Mouse (Mus musculus) liver, embryonic 11.5 days (tissue): ENCODE data around the gene Sema3f. TPM values are rescaled to one million over a fixed set of nuclear protein-coding genes. Genes with fewer than 3 reads are reported as not detected.
"Not testable (repeated sequence)": the region's sequence is repeated elsewhere in the genome, so short reads cannot be mapped to it uniquely, and the experiment has no call there.

Experiments used
- ATAC-seq: fragments of 200-750 bp; cut with Nextera tagmentation; replicated peaks from 2 replicates; pipeline ENCODE4 v1.8.0; 2017; ENCODE audit warnings: moderate number of reproducible peaks, mild to moderate bottlenecking, moderate TSS enrichment, moderate library complexity; ENCODE audit not compliant: low FRiP score
- DNase-seq: peaks from one replicate; pipeline ENCODE4 v3.0.0-alpha.2; 2017; ENCODE audit warnings: low spot score
- H3K27ac ChIP-seq: fragments of 300-500 bp; sonication (generic); 2 replicates; pipeline ENCODE4 v1.5.1; 2014; ENCODE audit warnings: mild to moderate bottlenecking, low read depth, low read length, control low read depth
- H3K27me3 ChIP-seq: fragments of 300-500 bp; sonication (generic); replicated peaks from 2 replicates; pipeline ENCODE4 v1.6.1; 2014; ENCODE audit warnings: low read length, mixed read lengths; ENCODE audit not compliant: control insufficient read depth, insufficient read depth
- H3K36me3 ChIP-seq: fragments of 300-500 bp; sonication (generic); 2 replicates; pipeline ENCODE4 v1.6.1; 2014; ENCODE audit warnings: mild to moderate bottlenecking, low read length, moderate library complexity, mixed read lengths; ENCODE audit not compliant: control insufficient read depth, insufficient read depth
- H3K4me1 ChIP-seq: fragments of 300-500 bp; sonication (generic); replicated peaks from 2 replicates; pipeline ENCODE4 v1.6.1; 2014; ENCODE audit warnings: low read length, mixed read lengths; ENCODE audit not compliant: control insufficient read depth, insufficient read depth
- H3K4me2 ChIP-seq: fragments of 300-500 bp; sonication (generic); 2 replicates; pipeline ENCODE4 v1.6.1; 2014; ENCODE audit warnings: mild to moderate bottlenecking, control low read depth, moderate library complexity
- H3K4me3 ChIP-seq: fragments of 300-500 bp; sonication (generic); 2 replicates; pipeline ENCODE4 v1.5.1; 2014; ENCODE audit warnings: low read depth, low read length, control low read depth
- H3K9ac ChIP-seq: fragments of 300-500 bp; sonication (generic); 2 replicates; pipeline ENCODE4 v1.6.1; 2014; ENCODE audit warnings: low read depth, low read length, control low read depth
- H3K9me3 ChIP-seq: fragments of 300-500 bp; sonication (generic); 2 replicates; pipeline ENCODE4 v1.6.1; 2016; ENCODE audit warnings: low read length, inconsistent platforms, mixed read lengths; ENCODE audit not compliant: control insufficient read depth
- WGBS: fragments of 180-500 bp; shearing (Covaris S2); extraction: QIAGEN DNeasy Blood & Tissue Kit; methylation state at CpG from one replicate; pipeline ENCODE4 v1.1.7; 2014; 5-methylcytosine and 5-hydroxymethylcytosine counted together
- polyA plus RNA-seq: library from polyadenylated mRNA; unstranded; fragments of >200 nt; fragmentation: Nextera tagmentation; extraction: Ambion mirVana; gene quantifications from 2 replicates; pipeline ENCODE4 v1.2.1, GENCODE M21; 2014

Gene Sema3f
- polyA plus RNA-seq, 1 experiment from 2014 or later = 6.2 TPM

- H3K27me3 ChIP-seq = peaks cover 6% of the 10 kb centered on the region; the same call in 1 of the 2 replicates
- WGBS = 67% methylated on average over 7 of the region's 7 CpGs
- no peak for ATAC-seq
These were observed 21.3 kb downstream of the Sema3f start for GRCm38 (mm10) chr9:107688939-107689338.

DNA sequence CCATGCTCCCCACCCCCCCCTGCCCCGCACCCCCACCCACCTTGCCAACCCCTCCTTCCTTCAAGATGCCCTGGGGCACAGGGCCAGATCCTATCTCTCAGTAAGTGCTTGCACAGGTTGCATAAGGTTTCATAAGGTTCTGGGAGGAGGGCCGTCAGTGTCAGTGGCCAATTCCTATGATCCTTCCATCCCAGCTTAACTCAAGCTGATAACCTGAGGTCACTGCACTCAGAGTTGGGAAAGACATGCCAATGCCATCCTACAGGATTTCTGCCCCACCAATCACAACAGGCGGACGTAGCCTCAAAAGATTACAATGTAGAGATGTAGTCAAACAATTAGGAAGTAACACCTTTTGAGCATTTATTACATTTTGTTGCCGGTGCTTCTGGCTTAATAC, 21.9 kb downstream of the Sema3f start:
- Histone ChIP-seq H3K4me3 (no peak overlapping the region), H3K9ac (no peak overlapping the region), H3K27ac (no peak overlapping the region), H3K36me3 (peaks cover 5% of the 10 kb centered on the region), H3K27me3 (peaks cover 6% of the 10 kb centered on the region; the same call in 1 of the 2 replicates), H3K9me3 (no peaks in the 10 kb centered on the region), H3K4me1 (no peaks in the 10 kb centered on the region), H3K4me2 (no peak overlapping the region)
- no peak for ATAC-seq
- DNase-seq = no peak
- 72% methylated on average over 5 of the region's 5 CpGs for WGBS

More at GRCm38 (mm10) chr9:107688939-107689338, 21.3 kb downstream of the Sema3f start:
- Histone ChIP-seq H3K27ac (no peak overlapping the region), H3K9me3 (no peaks in the 10 kb centered on the region), H3K4me3 (no peak overlapping the region), H3K9ac (no peak overlapping the region), H3K4me1 (no peaks in the 10 kb centered on the region), H3K36me3 (peaks cover 5% of the 10 kb centered on the region), H3K4me2 (no peak overlapping the region)
- no peak for DNase-seq

DNA sequence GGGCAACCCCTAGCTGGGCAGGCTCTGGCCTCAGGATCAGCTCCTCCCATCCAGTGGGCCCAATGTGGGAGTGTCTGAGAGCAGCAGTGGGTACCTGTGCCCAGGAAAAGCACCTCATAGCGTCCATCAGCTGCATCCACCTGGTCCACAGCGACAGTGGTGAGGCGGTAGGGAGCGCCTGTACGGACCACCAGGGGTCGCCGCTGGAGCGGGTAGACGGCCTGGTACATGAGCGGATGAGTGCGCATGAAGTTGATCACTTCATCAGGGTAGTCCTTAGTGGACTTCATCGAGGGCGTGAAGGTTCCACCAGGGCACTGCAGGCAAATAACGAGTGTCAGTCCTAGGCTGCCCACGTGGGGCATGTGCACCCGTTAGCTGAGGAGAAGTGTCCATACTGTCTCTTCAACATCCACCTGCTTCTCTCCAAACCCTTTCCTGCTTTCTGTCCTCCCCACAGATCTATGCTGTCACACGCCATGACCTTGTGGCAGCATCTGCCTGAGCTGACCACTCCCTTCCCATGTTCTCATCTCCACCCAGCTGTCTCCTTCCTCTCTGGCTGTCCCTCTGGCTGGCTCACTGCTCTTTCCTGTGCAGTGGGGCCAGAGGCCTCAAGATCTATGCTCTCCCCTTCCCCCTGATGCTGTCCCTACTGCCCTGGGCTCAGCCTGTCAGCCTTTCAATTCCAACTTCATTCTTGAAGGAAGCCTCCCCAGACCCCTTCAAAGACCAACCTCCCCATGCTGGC, 24.9 kb downstream of the Sema3f start:
- Histone ChIP-seq H3K36me3 (peaks cover 12% of the 10 kb centered on the region), H3K27me3 (peaks cover 6% of the 10 kb centered on the region; the same call in 1 of the 2 replicates), H3K4me1 (no peaks in the 10 kb centered on the region), H3K9ac (no peak overlapping the region), H3K9me3 (no peaks in the 10 kb centered on the region), H3K4me2 (no peak overlapping the region), H3K27ac (no peak overlapping the region), H3K4me3 (no peak overlapping the region)
- ATAC-seq (peak; percentile 59; the same call in 1 of the 2 replicates), DNase-seq (peak; percentile 64)
- WGBS = 39% methylated on average over 17 of the region's 17 CpGs

DNA sequence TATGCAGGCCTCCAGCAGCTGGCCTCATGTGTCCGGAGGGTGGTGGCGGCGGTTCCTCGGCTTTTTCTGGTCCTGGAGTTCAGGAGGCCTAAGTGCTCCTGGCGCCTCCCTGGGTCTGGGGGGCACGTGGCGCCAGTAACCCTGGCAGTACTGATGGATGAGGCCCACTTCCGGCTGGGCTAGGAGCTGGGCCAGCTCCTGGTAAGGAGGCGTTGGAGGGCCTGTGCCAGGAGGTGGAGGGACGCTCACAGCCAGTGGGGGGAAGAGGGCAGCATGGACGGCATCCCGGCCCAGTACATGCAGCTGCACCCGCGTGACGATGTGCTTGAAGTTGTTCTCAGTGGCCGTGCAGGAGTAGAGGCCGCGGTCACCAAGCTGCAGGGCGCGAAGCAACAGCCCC, 27.9 kb downstream of the Sema3f start:
- ATAC-seq (no peak), DNase-seq (no peak)
- H3K27me3 ChIP-seq = peaks cover 17% of the 10 kb centered on the region
- H3K9ac ChIP-seq = no peak overlapping the region
- no peaks in the 10 kb centered on the region for H3K4me1 ChIP-seq
- 87% methylated on average over 20 of the region's 20 CpGs for WGBS
- no peaks in the 10 kb centered on the region for H3K9me3 ChIP-seq
- H3K36me3 ChIP-seq = peaks cover 9% of the 10 kb centered on the region
- H3K4me2 ChIP-seq = no peak overlapping the region
- no peak overlapping the region for H3K27ac ChIP-seq
- no peak overlapping the region for H3K4me3 ChIP-seq

DNA sequence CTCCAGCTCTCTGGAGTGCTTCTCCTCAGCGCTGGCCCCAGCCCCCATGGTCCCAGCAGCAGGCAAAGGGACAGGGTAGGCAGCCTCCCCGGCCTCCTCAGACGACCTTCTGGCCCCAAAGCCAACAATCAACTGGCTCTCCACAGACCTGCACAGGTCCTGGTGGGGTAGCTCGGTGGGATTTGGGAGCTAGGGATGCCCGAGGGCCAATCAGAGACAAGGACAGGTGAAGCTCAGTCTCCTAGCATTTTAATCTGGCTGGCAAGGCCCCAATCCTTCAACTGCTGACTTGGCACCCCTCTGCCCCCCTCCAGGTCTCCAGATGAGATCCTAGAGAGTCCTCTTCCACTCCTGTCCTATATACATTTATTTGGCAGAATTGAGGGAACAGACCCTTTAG, 30.8 kb downstream of the Sema3f start, which contains the start of gene Gnat1:
Gene Gnat1, minus strand, starts transcription at position 212 of the 400 bp plus-strand sequence.
- 47% methylated on average over 5 of the region's 5 CpGs for WGBS
- Histone ChIP-seq H3K27me3 (peaks cover 42% of the 10 kb centered on the region), H3K36me3 (peaks cover 7% of the 10 kb centered on the region; the same call in 1 of the 2 replicates), H3K9ac (no peak within 1 kb of the TSS), H3K27ac (no peak within 1 kb of the TSS), H3K4me1 (peaks cover 6% of the 10 kb centered on the region), H3K9me3 (no peaks in the 10 kb centered on the region), H3K4me2 (no peak within 1 kb of the TSS), H3K4me3 (no peak within 1 kb of the TSS)
- DNase-seq = no peak
- no peak for ATAC-seq

GRCm38 (mm10) chr9:107678861-107679260, 31.4 kb downstream of the Sema3f start:
- peaks cover 6% of the 10 kb centered on the region for H3K4me1 ChIP-seq
- H3K27ac ChIP-seq = no peak overlapping the region
- no peaks in the 10 kb centered on the region for H3K9me3 ChIP-seq
- H3K4me2 ChIP-seq = no peak overlapping the region
- peaks cover 7% of the 10 kb centered on the region; the same call in 1 of the 2 replicates for H3K36me3 ChIP-seq
- H3K9ac ChIP-seq = no peak overlapping the region
- H3K27me3 ChIP-seq = peaks cover 44% of the 10 kb centered on the region
- ATAC-seq (no peak), DNase-seq (no peak)
- WGBS = 74% methylated on average over 2 of the region's 2 CpGs
- H3K4me3 ChIP-seq = no peak overlapping the region

DNA sequence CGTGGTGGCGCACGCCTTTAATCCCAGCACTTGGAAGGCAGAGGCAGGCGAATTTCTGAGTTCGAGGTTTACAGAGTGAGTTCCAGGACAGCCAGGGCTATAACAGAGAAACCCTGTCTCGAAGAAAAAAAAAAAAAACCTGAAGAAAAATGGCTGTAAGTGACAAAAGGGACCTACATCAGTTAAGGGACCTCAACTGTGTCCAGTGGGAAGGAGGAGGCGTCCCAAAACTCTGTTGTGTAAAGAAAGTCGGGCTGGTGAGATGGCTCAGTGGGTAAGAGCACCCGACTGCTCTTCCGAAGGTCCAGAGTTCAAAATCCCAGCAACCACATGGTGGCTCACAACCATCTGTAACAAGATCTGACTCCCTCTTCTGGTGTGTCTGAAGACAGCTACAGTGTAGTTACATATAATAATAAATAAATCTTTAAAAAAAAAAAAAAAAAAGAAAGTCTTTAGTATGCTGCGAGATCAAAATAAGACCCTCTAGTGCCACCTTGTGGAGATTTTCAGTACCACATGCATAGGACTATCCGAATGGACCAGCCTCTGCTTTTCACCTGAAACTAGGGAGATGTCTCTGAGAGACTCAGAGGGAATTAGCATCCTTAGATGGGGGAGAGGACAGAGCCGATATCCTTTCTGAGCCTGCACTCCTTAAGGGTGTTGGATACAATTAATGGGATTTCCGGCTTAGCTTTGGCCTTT, 32.3 kb downstream of the Sema3f start:
- DNase-seq, H3K9me3 ChIP-seq, H3K27ac ChIP-seq, H3K36me3 ChIP-seq, H3K4me1 ChIP-seq, H3K9ac ChIP-seq, H3K4me2 ChIP-seq, ATAC-seq: not testable (repeated sequence)
- peaks cover 46% of the 10 kb centered on the region for H3K27me3 ChIP-seq
- WGBS = 37% methylated on average over 14 of the region's 14 CpGs
- 0 out of 2 replicates have a peak overlapping the region, but pooled peaks have one; percentile 7 for H3K4me3 ChIP-seq

DNA sequence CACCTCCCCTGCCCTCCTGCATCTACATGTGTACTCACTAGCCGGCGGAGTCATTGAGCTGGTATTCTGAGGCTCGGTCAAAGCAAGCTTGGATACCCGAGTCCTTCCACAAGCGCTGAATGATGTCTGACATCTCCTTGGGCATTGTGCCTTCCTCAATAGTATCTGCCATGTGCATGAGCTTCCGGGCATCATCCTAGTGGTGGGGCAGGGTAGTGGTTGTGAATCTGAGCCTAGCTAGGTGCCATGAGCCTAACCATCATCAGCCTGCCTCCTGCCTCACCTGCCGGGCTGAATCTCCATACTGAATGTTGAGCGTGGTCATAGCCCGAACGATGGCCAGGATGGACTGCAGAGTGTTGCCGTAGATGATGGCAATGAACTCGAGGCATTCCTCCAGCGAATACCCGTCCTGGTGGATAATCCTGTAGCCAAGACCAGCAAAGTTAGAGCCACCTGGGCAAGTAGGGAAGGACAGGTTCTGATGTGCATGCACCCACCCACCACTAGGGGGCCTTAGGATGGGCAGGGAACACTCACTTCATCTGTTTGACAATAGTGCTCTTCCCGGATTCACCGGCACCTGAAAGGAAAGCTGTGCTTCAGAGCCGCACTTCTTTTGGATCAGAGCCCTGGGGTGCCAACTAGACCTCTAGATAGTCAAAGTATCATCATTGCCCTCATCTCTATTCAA, 33.0 kb downstream of the Sema3f start:
- H3K36me3 ChIP-seq = no peaks in the 10 kb centered on the region; the same call in 1 of the 2 replicates
- peaks cover 46% of the 10 kb centered on the region for H3K27me3 ChIP-seq
- 0 out of 2 replicates have a peak overlapping the region, but pooled peaks have one; percentile 7 for H3K4me3 ChIP-seq
- DNase-seq (peak; percentile 60), ATAC-seq (no peak)
- peaks cover 6% of the 10 kb centered on the region for H3K4me1 ChIP-seq
- no peak overlapping the region for H3K4me2 ChIP-seq
- H3K9me3 ChIP-seq = no peaks in the 10 kb centered on the region
- no peak overlapping the region for H3K27ac ChIP-seq
- WGBS = 16% methylated on average over 17 of the region's 17 CpGs
- no peak overlapping the region for H3K9ac ChIP-seq
